Mouse (Mus musculus) MEL (cell line): ENCODE data around the gene Cenpb. TPM values are rescaled to one million over a fixed set of nuclear protein-coding genes. Genes with fewer than 3 reads are reported as not detected.
A peak's percentile ranks its signal among the peaks of the same experiment; 100 is the strongest.

ENCODE experiments used
- DNase-seq: peaks from one replicate; pipeline ENCODE4 v3.0.0; 2011; ENCODE audit warnings: low read depth, low spot score
- H3K27ac ChIP-seq: 2 replicates; pipeline ENCODE4 v1.5.1; 2012; ENCODE audit warnings: low read depth, mild to moderate bottlenecking, control low read depth, low read length, moderate library complexity; ENCODE audit not compliant: control insufficient read depth
- H3K27me3 ChIP-seq, 2 experiments: fragments of 150-350 bp in 1 of 2; sonication (generic) in 1 of 2; 2 replicates each; pipeline ENCODE4 v1.6.1; 2012; ENCODE audit warnings: low read length in 2 of 2, mild to moderate bottlenecking in 2 of 2, improper control_type of control experiment in 1 of 2, moderate library complexity in 1 of 2; ENCODE audit not compliant: insufficient read depth in 2 of 2, control insufficient read depth in 1 of 2
- H3K36me3 ChIP-seq, 2 experiments: 2 replicates each; pipeline ENCODE4 v1.6.1; 2012 to 2014; ENCODE audit warnings: low read length in 2 of 2, improper control_type of control experiment in 1 of 2, inconsistent platforms in 1 of 2, mild to moderate bottlenecking in 1 of 2; ENCODE audit not compliant: insufficient read depth in 2 of 2, control insufficient read depth in 1 of 2
- H3K4me1 ChIP-seq, 2 experiments: fragments of 150-350 bp in 1 of 2; sonication (generic) in 1 of 2; 2 replicates each; pipeline ENCODE4 v1.6.1; 2012; ENCODE audit warnings: low read length in 2 of 2, improper control_type of control experiment in 1 of 2, mild to moderate bottlenecking in 1 of 2; ENCODE audit not compliant: insufficient read depth in 2 of 2, control insufficient read depth in 1 of 2
- H3K4me3 ChIP-seq, 2 experiments: fragments of 150-350 bp in 1 of 2; sonication (generic) in 1 of 2; 2 replicates each; pipeline ENCODE4 v1.5.1; 2012; ENCODE audit warnings: low read depth in 2 of 2, low read length in 2 of 2, mild to moderate bottlenecking in 2 of 2, moderate library complexity in 2 of 2, control low read depth in 1 of 2, improper control_type of control experiment in 1 of 2; ENCODE audit not compliant: control insufficient read depth in 1 of 2, insufficient read depth in 1 of 2
- H3K79me2 ChIP-seq: 2 replicates; pipeline ENCODE4 v1.6.1; 2012; ENCODE audit warnings: mild to moderate bottlenecking, low read length, moderate library complexity; ENCODE audit not compliant: control insufficient read depth, poor library complexity, insufficient read depth
- H3K9ac ChIP-seq: 2 replicates; pipeline ENCODE4 v1.6.1; 2012; ENCODE audit warnings: low read depth, mild to moderate bottlenecking, control low read depth, low read length, moderate library complexity; ENCODE audit not compliant: control insufficient read depth, poor library complexity, severe bottlenecking
- H3K9me3 ChIP-seq: fragments of 150-350 bp; sonication (generic); replicated peaks from 2 replicates; pipeline ENCODE4 v1.6.1; 2012; ENCODE audit warnings: mild to moderate bottlenecking, low read length, improper control_type of control experiment, moderate library complexity; ENCODE audit not compliant: insufficient read depth
- BHLHE40 ChIP-seq: IDR thresholded peaks from 2 replicates; pipeline ENCODE4 v1.6.1; 2012; ENCODE audit warnings: low read depth, mild to moderate bottlenecking, inconsistent platforms, low read length, improper control_type of control experiment, borderline replicate concordance
- CTCF ChIP-seq, 3 experiments: IDR thresholded peaks in 2 of 3; conservative IDR thresholded peaks in 1 of 3; 2 replicates each; pipeline ENCODE4 v1.5.1; 2011 to 2012; ENCODE audit warnings: low read length in 3 of 3, low read depth in 2 of 3, mild to moderate bottlenecking in 2 of 3, improper control_type of control experiment in 1 of 3, inconsistent platforms in 1 of 3, mixed read lengths in 1 of 3, moderate library complexity in 1 of 3; ENCODE audit not compliant: control insufficient read depth in 1 of 3, insufficient read depth in 1 of 3, poor library complexity in 1 of 3, severe bottlenecking in 1 of 3
- EP300 ChIP-seq, 2 experiments: IDR thresholded peaks; 2 replicates each; pipeline ENCODE4 v1.6.1; 2011; ENCODE audit warnings: improper control_type of control experiment in 2 of 2, low read length in 2 of 2, low read depth in 1 of 2, mild to moderate bottlenecking in 1 of 2
- ETS1 ChIP-seq: IDR thresholded peaks from 2 replicates; pipeline ENCODE4 v1.6.1; 2012; ENCODE audit warnings: low read depth, mild to moderate bottlenecking, inconsistent platforms, low read length, improper control_type of control experiment, moderate library complexity
- GABPA ChIP-seq: IDR thresholded peaks from 2 replicates; pipeline ENCODE4 v1.6.1; 2012; ENCODE audit warnings: low read depth, mild to moderate bottlenecking, inconsistent platforms, low read length, improper control_type of control experiment, moderate library complexity
- GATA1 ChIP-seq: IDR thresholded peaks from 2 replicates; pipeline ENCODE4 v1.6.1; 2011; ENCODE audit warnings: low read depth, low read length, improper control_type of control experiment
- MAFK ChIP-seq: IDR thresholded peaks from 2 replicates; pipeline ENCODE4 v1.6.1; 2011; ENCODE audit warnings: low read depth, mild to moderate bottlenecking, low read length, improper control_type of control experiment, borderline replicate concordance
- MEF2A ChIP-seq: IDR thresholded peaks from 2 replicates; pipeline ENCODE4 v1.6.1; 2014; ENCODE audit warnings: low read depth, mild to moderate bottlenecking, inconsistent platforms, low read length, improper control_type of control experiment; ENCODE audit not compliant: poor library complexity, insufficient replicate concordance, severe bottlenecking; ENCODE audit errors: extremely low read depth
- TAL1 ChIP-seq: IDR thresholded peaks from 2 replicates; pipeline ENCODE4 v1.6.1; 2012; ENCODE audit warnings: mild to moderate bottlenecking, inconsistent platforms, low read length, moderate library complexity, mixed read lengths
- TCF12 ChIP-seq: IDR thresholded peaks from 2 replicates; pipeline ENCODE4 v1.6.1; 2014; ENCODE audit warnings: low read depth, mild to moderate bottlenecking, inconsistent platforms, low read length, improper control_type of control experiment, moderate library complexity
- ZC3H11A ChIP-seq: IDR thresholded peaks from 2 replicates; pipeline ENCODE4 v1.6.1; 2012; ENCODE audit warnings: low read depth, mild to moderate bottlenecking, inconsistent platforms, low read length, improper control_type of control experiment
- ZKSCAN1 ChIP-seq: IDR thresholded peaks from 2 replicates; pipeline ENCODE4 v1.6.1; 2012; ENCODE audit warnings: low read depth, mild to moderate bottlenecking, inconsistent platforms, low read length, improper control_type of control experiment, moderate library complexity
- ZMIZ1 ChIP-seq: IDR thresholded peaks from 2 replicates; pipeline ENCODE4 v1.6.1; 2012; ENCODE audit warnings: low read depth, mild to moderate bottlenecking, inconsistent platforms, low read length, improper control_type of control experiment, moderate library complexity
- polyA plus RNA-seq, 2 experiments: library from polyadenylated mRNA; stranded (reverse) in 1 of 2; unstranded in 1 of 2; fragments of >175 nt in 1 of 2; fragments of >200 nt in 1 of 2; gene quantifications; 2 replicates each; pipeline versions ENCODE4 v1.2.1 to v1.2.4; 2012; ENCODE audit warnings: low replicate concordance in 2 of 2, low read depth in 1 of 2; ENCODE audit not compliant: insufficient read length in 2 of 2, insufficient read depth in 1 of 2, missing spikeins in 1 of 2
- total RNA-seq: library from RNA; depleted of rRNA; stranded (reverse); fragments of 300-350 nt; gene quantifications from 2 replicates; pipeline ENCODE4 v1.2.3, GENCODE M21; 2012

The Cenpb gene
- total and polyA plus RNA-seq, 3 experiments = 24.3 to 34.9 TPM; not detected in 1

- peaks cover 17 to 39% of the 10 kb centered on the region in 2 experiments for H3K4me1 ChIP-seq
- peaks cover 0 to 24% of the 10 kb centered on the region in 2 experiments; a peak in 2 of 4 replicates for H3K36me3 ChIP-seq
- H3K27me3 ChIP-seq = no peaks in the 10 kb centered on the region
- no peaks in the 10 kb centered on the region for H3K79me2 ChIP-seq
- no peak overlapping the region for H3K9ac ChIP-seq
- TF ChIP-seq MAFK (no peak), TCF12 (0 out of 2 replicates have a peak, but pooled peaks have one; percentile 14), EP300 (IDR thresholded peaks at IDR 0.05; ENCODE audit: low read depth in 1 of 2, low read length in 2 of 2) (peak; percentile 9 to 47; a peak in 1 of 4 replicates), CTCF (IDR thresholded peaks at IDR 0.05 in 2 of 3, conservative IDR thresholded peaks at IDR 0.05 in 1 of 3; ENCODE audit: control insufficient read depth in 1 of 3, insufficient read depth in 1 of 3, low read depth in 2 of 3, low read length in 3 of 3, poor library complexity in 1 of 3, severe bottlenecking in 1 of 3) (no peak), MEF2A (no peak), BHLHE40 (no peak), TAL1 (peak; percentile 42), GATA1 (peak; percentile 36; the same call in 1 of the 2 replicates)
- no peak overlapping the region for H3K4me3 ChIP-seq
- no peaks in the 10 kb centered on the region for H3K9me3 ChIP-seq
- DNase-seq = peak; percentile 49
- no peak overlapping the region for H3K27ac ChIP-seq
These were observed 43.7 kb upstream of the Cenpb start for GRCm38 (mm10) chr2:131223569-131223968.

GRCm38 (mm10) chr2:131222562-131222961 lies 42.7 kb upstream of the Cenpb start:
- Histone ChIP-seq H3K4me3 (peak overlapping the region; percentile 21 to 27; a peak in 3 of 4 replicates), H3K79me2 (no peaks in the 10 kb centered on the region), H3K36me3 (peaks cover 0 to 25% of the 10 kb centered on the region in 2 experiments; a peak in 2 of 4 replicates), H3K9ac (peak overlapping the region; percentile 44), H3K27ac (peak overlapping the region; percentile 30; the same call in 1 of the 2 replicates), H3K4me1 (peaks cover 15 to 38% of the 10 kb centered on the region in 2 experiments), H3K9me3 (no peaks in the 10 kb centered on the region), H3K27me3 (no peaks in the 10 kb centered on the region)
- peak; percentile 70 for DNase-seq
- TF ChIP-seq ZKSCAN1 (no peak), EP300 (IDR thresholded peaks at IDR 0.05; ENCODE audit: low read depth in 1 of 2, low read length in 2 of 2) (no peak), ETS1 (no peak), ZMIZ1 (no peak), ZC3H11A (0 out of 2 replicates have a peak, but pooled peaks have one; percentile 5), GABPA (no peak), MAFK (peak; percentile 95)
